Mouse (Mus musculus) left cerebral cortex, postnatal 14 days (tissue): ENCODE measurements around the gene Herc3. TPM values are rescaled to one million over a fixed set of nuclear protein-coding genes. Genes with fewer than 3 reads are reported as not detected.

Experiments used
- DNase-seq, 2 experiments: peaks; one replicate each; pipeline ENCODE4 v3.0.0; 2021 to 2022; ENCODE audit warnings: low spot score in 2 of 2, mixed read lengths in 1 of 2
- intact Hi-C: fragments of 180-260 bp; cut with DNase I; formaldehyde crosslinking; loops from one replicate; pipeline ENCODE4 v1.15.1; 2025
- total RNA-seq, 2 experiments: library from RNA; stranded (reverse); gene quantifications; 2 replicates each; pipeline ENCODE4 v1.2.3; 2021

Herc3 gene
- total RNA-seq, 2 experiments from 2014 or later: 324 to 375 TPM

DNA sequence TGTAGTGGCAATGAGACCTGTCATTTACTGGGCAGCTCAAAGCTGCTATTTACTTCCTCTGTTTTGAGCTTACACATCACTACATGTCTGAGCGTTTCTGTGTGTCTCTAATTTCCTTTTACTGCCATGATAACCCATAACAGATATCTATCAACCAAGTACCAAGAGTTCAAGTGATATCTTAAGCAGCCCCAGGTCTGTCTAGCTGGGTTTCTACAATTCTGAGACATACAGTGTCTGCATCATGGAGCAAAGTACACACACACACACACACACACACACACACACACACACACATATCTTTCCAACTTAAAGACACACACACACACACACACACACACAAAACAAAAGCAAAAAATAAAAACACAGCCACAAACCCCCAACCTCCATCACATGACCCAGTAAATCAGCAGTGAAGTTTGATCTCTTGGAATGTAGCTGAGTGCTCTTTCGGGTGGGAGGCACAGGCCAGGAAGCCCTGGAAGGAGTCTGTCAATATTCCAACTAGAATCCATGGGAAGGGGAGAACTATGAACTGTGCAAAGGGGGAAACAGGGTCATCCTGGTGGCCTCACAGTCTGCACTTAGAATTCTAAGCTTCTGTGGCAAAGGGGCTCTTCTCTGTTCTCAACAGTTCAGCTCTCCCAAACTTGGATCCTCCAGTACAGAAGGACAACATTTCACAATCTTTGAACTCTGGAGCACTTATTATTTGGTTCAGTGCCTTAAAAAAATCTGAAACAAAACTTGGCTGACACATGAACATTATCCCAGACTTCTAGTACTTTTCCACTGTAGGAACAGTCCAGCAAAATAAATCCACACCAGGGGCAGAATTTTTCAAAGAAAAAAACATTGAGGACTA is 120.1 kb downstream of the Herc3 start:
- intact Hi-C loops: no loop called here
- no peak for DNase-seq

DNA sequence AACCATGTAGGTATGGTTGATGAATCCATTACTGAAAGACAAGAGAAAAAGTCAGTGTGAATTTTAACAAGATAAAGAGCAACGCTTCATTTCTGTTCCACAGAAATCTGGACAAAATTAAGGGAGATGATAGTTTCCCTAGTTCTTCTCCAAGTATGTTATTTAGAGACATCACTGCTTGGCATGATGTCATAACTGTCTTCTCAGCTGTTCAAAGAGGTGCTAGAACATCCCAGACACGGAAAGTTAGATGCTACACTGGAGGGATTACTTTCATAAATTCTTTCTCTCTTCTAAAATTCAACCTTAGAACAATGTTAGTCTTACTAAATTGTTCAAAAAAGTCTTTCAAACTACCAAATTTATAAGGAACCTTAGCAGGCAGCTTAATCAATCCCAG is 129.3 kb downstream of the Herc3 start:
- no peak for DNase-seq
- intact Hi-C loops: no loop called here

DNA sequence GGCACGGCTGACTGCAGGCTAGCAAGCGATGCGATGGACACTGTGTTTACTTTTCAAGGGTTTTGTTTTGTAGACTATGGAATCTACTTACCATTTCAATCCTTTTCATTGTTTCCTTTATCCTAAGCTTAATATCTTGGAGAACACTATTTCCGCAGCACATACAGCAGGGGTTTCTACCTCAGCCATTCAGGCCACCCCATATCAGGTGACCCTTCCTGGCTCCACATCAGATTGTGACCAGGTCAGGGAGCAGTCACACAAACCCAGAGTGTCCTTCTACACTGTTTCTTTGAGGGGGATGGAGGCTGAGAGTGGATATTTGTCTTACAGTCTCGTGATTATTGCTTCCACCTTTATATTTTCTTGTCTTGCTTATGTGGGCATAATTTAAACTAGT is 131.4 kb downstream of the Herc3 start:
- intact Hi-C loops: no loop called here
- DNase-seq: no peak

DNA sequence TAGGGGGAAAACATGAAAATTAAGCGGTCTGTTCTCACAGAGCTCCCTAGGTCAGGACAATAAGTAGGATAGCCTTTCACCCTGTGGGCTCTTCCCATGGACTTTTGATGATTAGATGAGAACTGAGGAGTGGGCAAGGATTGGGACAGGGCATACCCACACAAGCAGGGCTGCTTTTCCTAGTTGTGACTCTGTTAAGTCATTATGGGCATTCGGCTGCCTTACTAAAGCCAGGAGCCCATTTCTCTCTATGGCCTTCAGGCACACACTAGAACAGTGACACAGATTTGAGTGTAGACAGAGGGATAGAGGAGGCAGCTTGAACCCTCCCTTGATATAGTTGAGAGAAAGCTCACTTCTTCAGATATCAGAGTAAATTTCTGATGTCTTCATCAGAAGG is 132.8 kb downstream of the Herc3 start:
- intact Hi-C loops: no loop called here

DNA sequence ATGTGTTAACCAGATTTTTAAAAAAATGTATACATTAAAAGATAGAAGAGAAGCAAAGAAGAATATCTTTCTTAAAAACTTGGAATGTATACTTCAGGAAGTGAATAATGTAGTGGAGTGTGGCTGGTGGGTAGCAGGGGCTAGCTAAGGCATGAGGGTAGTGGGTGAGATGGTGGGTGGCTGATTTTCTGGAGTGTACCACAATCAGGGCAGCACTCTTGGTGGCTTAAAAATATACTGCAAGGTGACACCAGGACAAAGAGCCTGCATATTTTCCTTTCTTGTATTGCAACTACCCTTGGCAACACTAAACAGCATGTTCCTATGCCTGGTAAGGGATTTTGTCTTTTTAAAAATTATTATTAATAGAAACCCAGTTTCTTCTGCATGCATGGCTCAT is 133.3 kb downstream of the Herc3 start:
- intact Hi-C loops: no loop called here
- DNase-seq: peak in 1 of 2 experiments; percentile 31

More for the DNA sequence above, 132.8 kb downstream of the Herc3 start:
- no peak for DNase-seq

DNA sequence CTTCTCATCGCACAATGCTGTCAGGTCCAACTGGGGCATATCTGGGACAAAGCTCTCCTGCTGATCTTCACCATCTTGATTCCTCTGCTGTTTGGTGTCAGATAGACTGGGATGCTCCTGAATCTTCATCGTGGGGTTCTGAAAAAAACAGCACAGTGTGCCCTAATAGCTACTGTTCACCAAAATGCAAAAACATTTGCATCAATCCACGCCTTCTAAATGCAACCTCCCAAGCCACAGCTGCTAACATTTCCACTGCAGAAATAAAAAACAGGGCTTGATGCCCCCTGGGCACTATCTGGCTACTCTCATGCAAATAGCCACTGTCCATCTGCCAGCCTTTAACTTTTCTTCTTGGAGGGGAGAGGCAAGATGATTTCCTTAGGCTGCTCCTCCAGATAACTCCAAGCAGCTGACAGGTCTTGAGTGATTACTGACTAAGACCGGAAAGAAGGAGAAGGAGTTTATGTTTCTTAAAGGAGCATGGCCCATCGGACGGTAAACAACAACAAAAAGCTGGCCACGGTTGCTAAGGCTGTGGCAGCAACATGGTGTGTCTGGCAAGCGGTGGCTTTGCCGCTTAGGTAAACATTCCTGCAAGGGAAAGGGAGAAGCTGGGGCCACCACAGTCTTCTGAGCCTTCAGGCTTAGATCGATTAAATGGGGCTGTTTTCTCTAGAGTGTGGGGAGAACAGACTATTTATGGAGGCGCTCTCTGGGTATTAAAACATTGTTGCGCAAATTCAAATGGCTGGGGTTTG is 134.0 kb downstream of the Herc3 start:
- peak in 1 of 2 experiments; percentile 9 for DNase-seq

DNA sequence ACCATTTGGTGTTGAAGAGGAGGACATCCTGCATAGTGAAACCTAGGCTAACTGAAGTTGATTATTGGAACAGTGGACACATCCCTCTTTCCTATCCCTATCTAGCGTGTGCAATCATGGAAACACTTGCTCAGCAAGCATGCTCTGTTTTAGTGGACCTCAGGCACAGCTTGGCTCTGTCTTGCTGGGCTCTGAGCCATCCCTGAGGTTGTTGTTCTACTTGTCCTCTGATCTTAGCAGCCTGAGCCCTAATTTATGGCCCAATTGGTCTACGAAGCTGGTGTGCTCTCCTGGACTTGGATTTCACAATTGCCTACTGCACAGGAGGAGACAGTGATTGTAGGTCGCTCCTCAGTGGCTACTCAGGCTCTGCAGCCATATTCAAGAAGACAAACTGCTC is 137.0 kb downstream of the Herc3 start:
- DNase-seq: no peak
- intact Hi-C loops: no loop called here

More for the DNA sequence above, 134.0 kb downstream of the Herc3 start:
- intact Hi-C loops: no loop called here

Other genes with a start within 250 kb of the Herc3 start
- gene Abcg2, start 246.9 kb upstream of the Herc3 start, total RNA-seq: 10 to 100 TPM; 22.6 to 26.7 TPM
- 100 to 1,000 TPM; 236 to 310 TPM for gene Nap1l5, start 75.6 kb downstream of the Herc3 start, total RNA-seq
- gene Fam13a, start 193.1 kb downstream of the Herc3 start, total RNA-seq: 10 to 100 TPM; 11.3 to 13.1 TPM